Mouse (Mus musculus) myocyte (in vitro differentiated cells): ENCODE measurements around the gene Adarb2. TPM values are rescaled to one million over a fixed set of nuclear protein-coding genes. Genes with fewer than 3 reads are reported as not detected.

Experiments
- H3K27me3 ChIP-seq: one replicate; pipeline ENCODE4 v1.6.1; 2011; ENCODE audit not compliant: control insufficient read depth, insufficient read depth, insufficient read length
- H3K36me3 ChIP-seq: one replicate; pipeline ENCODE4 v1.6.1; 2011; ENCODE audit not compliant: control insufficient read depth, insufficient read depth
- H3K4me2 ChIP-seq: one replicate; pipeline ENCODE4 v1.6.1; 2011; ENCODE audit warnings: low read depth, control low read depth
- H3K4me3 ChIP-seq: one replicate; pipeline ENCODE4 v1.5.1; 2011; ENCODE audit warnings: mild to moderate bottlenecking, control low read depth, moderate library complexity
- H3K79me2 ChIP-seq: one replicate; pipeline ENCODE4 v1.6.1; 2011; ENCODE audit not compliant: control insufficient read depth, insufficient read depth
- H3ac ChIP-seq: one replicate; pipeline ENCODE4 v1.6.1; 2011; ENCODE audit not compliant: control insufficient read depth, insufficient read length
- CEBPB ChIP-seq: IDR thresholded peaks from 2 replicates; pipeline ENCODE4 v1.6.1; 2011; ENCODE audit warnings: mild to moderate bottlenecking, moderate library complexity; ENCODE audit not compliant: poor library complexity, insufficient read depth, severe bottlenecking
- E2F4 ChIP-seq: IDR thresholded peaks from one replicate; pipeline ENCODE4 v1.6.1; 2011; ENCODE audit warnings: mild to moderate bottlenecking, control low read depth, moderate library complexity; ENCODE audit not compliant: insufficient read depth
- MAX ChIP-seq: IDR thresholded peaks from one replicate; pipeline ENCODE4 v1.6.1; 2011; ENCODE audit warnings: low read depth, mild to moderate bottlenecking, control low read depth
- MYOD1 ChIP-seq, 3 experiments: IDR thresholded peaks; one replicate each; pipeline ENCODE4 v1.6.1; 2011; ENCODE audit warnings: control low read depth in 2 of 3, low read depth in 2 of 3, mild to moderate bottlenecking in 2 of 3, moderate library complexity in 1 of 3; ENCODE audit not compliant: insufficient read length in 2 of 3, control insufficient read depth in 1 of 3
- MYOG ChIP-seq, 3 experiments: IDR thresholded peaks; one replicate each; pipeline ENCODE4 v1.6.1; 2011; ENCODE audit warnings: control low read depth in 2 of 3, low read depth in 2 of 3, mild to moderate bottlenecking in 2 of 3; ENCODE audit not compliant: insufficient read length in 2 of 3, control insufficient read depth in 1 of 3, insufficient read depth in 1 of 3
- POLR2A ChIP-seq: IDR thresholded peaks from one replicate; pipeline ENCODE4 v1.6.1; 2011; ENCODE audit warnings: low read depth, mild to moderate bottlenecking, control low read depth, moderate library complexity; ENCODE audit not compliant: insufficient read length
- POLR2AphosphoS2 ChIP-seq: IDR thresholded peaks from one replicate; pipeline ENCODE4 v1.6.1; 2011; ENCODE audit warnings: low read depth, control low read depth; ENCODE audit not compliant: insufficient read length
- REST ChIP-seq: IDR thresholded peaks from one replicate; pipeline ENCODE4 v1.6.1; 2011; ENCODE audit warnings: mild to moderate bottlenecking, control low read depth, moderate library complexity; ENCODE audit not compliant: insufficient read depth, insufficient read length
- SRF ChIP-seq: IDR thresholded peaks from one replicate; pipeline ENCODE4 v1.6.1; 2011; ENCODE audit warnings: low read depth; ENCODE audit not compliant: control insufficient read depth, insufficient read length
- TCF12 ChIP-seq: IDR thresholded peaks from one replicate; pipeline ENCODE4 v1.6.1; 2011; ENCODE audit warnings: mild to moderate bottlenecking, control low read depth; ENCODE audit not compliant: poor library complexity, insufficient read depth, severe bottlenecking
- TCF3 ChIP-seq: IDR thresholded peaks from one replicate; pipeline ENCODE4 v1.6.1; 2011; ENCODE audit warnings: low read depth, control low read depth; ENCODE audit not compliant: insufficient read length
- USF1 ChIP-seq: IDR thresholded peaks from one replicate; pipeline ENCODE4 v1.6.1; 2011; ENCODE audit warnings: low read depth, mild to moderate bottlenecking, control low read depth, moderate library complexity
- polyA plus RNA-seq: library from polyadenylated mRNA; unstranded; fragments of >200 nt; fragmentation: generic; extraction: Trizol; gene quantifications from one replicate; pipeline ENCODE4 v1.2.1, GENCODE M21; 2012; ENCODE audit warnings: missing spikeins

Gene Adarb2
- polyA plus RNA-seq, 1 experiment, result not detected

DNA sequence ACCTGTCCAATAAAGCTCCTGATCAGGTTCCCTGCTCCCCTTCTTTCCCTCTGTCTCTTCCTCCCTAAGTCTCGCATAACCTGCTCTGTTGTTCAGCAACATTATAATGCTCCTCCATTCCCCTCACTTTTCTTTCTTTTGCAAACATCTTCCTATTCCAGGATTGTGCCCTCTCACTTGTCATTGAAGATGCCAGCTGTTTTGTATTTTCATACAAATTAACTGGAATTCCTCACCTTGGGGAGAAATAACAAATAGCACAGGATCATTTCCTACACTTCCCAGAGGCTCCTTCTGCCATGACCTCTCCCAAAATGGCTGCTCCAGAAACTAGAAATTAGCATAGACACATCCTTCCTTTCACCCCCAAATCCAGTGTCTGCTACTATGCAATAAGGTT, 276.1 kb downstream of the Adarb2 start:
- H3K4me2 ChIP-seq, result no peak overlapping the region
- H3K4me3 ChIP-seq, result no peak overlapping the region
- no peaks in the 10 kb centered on the region for H3K36me3 ChIP-seq
- TF ChIP-seq MYOG (IDR thresholded peaks at IDR 0.05; ENCODE audit: control insufficient read depth in 1 of 3, insufficient read depth in 1 of 3, insufficient read length in 2 of 3, low read depth in 2 of 3), result no peak
- TF ChIP-seq TCF3, result no peak
- no peak for TF ChIP-seq POLR2AphosphoS2
- TF ChIP-seq REST, result no peak
- TF ChIP-seq E2F4, result no peak
- TF ChIP-seq CEBPB, result no peak
- no peak for TF ChIP-seq TCF12
- TF ChIP-seq MAX, result no peak
- no peak for TF ChIP-seq POLR2A
- TF ChIP-seq SRF, result no peak
- TF ChIP-seq MYOD1 (IDR thresholded peaks at IDR 0.05; ENCODE audit: control insufficient read depth in 1 of 3, insufficient read length in 2 of 3, low read depth in 2 of 3), result no peak
- no peak for TF ChIP-seq USF1
- no peaks in the 10 kb centered on the region for H3K79me2 ChIP-seq
- H3K27me3 ChIP-seq, result no peaks in the 10 kb centered on the region
- H3ac ChIP-seq, result no peak overlapping the region

DNA sequence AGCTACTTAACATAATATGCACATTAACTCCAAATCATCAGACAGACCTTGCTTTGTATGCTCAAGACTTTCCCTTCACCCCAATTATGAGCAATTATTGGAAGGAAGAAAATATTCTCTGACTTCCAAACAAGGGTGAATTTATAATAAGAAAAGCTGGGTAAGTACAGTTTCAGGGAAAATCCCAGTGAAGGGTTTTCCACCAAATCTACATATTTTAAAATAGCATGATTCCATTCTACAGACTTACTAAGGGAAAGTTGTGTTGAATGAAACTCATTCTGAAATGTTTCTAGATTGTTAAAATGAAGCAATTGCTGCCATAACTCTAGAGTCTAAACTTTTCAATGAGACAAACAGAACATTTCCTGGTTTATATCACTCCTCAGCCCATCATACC, 277.3 kb downstream of the Adarb2 start:
- Histone ChIP-seq H3ac (no peak overlapping the region), H3K36me3 (no peaks in the 10 kb centered on the region), H3K4me3 (no peak overlapping the region), H3K79me2 (no peaks in the 10 kb centered on the region), H3K4me2 (no peak overlapping the region), H3K27me3 (no peaks in the 10 kb centered on the region)
- no peak for TF ChIP-seq TCF3

DNA sequence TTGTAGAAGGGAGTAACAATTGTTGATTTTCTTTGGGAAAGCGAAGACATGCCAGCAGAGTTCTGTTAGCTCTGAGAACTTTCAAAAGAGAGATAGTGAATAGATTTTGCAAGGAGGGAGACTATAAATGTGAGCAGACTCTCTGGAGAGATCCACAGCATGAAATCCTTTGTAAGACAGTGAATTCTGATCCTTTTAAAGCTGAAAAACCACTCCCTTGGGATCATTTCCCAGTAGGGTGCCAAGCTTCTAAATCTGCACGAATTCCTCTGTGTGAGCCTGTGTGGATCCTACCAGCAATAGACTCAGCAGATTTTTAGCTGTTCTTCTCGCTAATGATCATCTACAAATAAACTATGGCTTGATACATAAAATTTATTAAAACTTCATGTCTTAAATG, 278.7 kb downstream of the Adarb2 start:
- H3ac ChIP-seq, result no peak overlapping the region
- no peak for TF ChIP-seq MYOG (IDR thresholded peaks at IDR 0.05; ENCODE audit: control insufficient read depth in 1 of 3, insufficient read depth in 1 of 3, insufficient read length in 2 of 3, low read depth in 2 of 3)
- TF ChIP-seq CEBPB, result no peak
- no peak for TF ChIP-seq SRF
- TF ChIP-seq REST, result no peak
- TF ChIP-seq POLR2A, result no peak
- TF ChIP-seq MYOD1 (IDR thresholded peaks at IDR 0.05; ENCODE audit: control insufficient read depth in 1 of 3, insufficient read length in 2 of 3, low read depth in 2 of 3), result no peak
- TF ChIP-seq POLR2AphosphoS2, result no peak
- TF ChIP-seq USF1, result no peak
- no peak for TF ChIP-seq TCF3
- no peak for TF ChIP-seq MAX
- TF ChIP-seq TCF12, result no peak
- TF ChIP-seq E2F4, result no peak
- no peaks in the 10 kb centered on the region for H3K36me3 ChIP-seq
- H3K4me2 ChIP-seq, result no peak overlapping the region
- no peaks in the 10 kb centered on the region for H3K27me3 ChIP-seq
- no peaks in the 10 kb centered on the region for H3K79me2 ChIP-seq
- no peak overlapping the region for H3K4me3 ChIP-seq

DNA sequence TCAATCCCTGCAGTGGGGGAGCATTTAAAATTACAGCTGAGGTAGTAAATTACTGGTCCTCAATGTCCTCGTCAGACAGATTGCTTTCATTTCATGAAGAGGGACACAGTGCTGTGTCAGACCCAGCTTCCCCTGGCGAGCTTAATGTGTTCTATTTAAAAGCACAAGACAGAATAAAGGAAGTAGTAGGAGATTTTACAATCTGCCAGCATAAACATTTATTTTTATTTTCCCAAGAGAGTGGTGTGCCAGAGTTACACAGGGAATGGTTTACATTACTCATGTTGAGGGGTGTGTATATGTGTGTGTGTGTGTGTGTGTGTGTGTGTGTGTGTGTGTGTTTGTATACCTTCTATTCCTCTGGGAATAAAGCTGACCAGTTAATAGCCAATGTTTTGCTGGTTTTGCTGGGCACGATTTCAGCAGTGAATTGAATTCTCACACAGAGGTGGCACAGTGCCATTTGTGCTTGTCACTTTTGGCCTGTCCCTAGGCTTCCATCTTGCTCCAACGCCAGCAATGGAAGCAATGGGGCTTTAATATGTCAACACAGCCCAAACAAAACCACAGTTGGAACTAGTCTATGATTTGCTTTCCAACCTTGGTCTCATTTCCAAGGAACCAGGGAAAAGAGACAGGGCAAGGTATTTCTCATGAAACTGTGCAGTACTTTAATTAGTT, 282.1 kb downstream of the Adarb2 start:
- H3K79me2 ChIP-seq, result no peaks in the 10 kb centered on the region
- no peaks in the 10 kb centered on the region for H3K36me3 ChIP-seq
- H3K4me3 ChIP-seq, result no peak overlapping the region
- no peak overlapping the region for H3ac ChIP-seq
- no peak overlapping the region for H3K4me2 ChIP-seq
- no peaks in the 10 kb centered on the region for H3K27me3 ChIP-seq
- no peak for TF ChIP-seq POLR2AphosphoS2
- no peak for TF ChIP-seq TCF12
- no peak for TF ChIP-seq POLR2A
- no peak for TF ChIP-seq CEBPB
- no peak for TF ChIP-seq MAX
- TF ChIP-seq SRF, result no peak
- no peak for TF ChIP-seq MYOG (IDR thresholded peaks at IDR 0.05; ENCODE audit: control insufficient read depth in 1 of 3, insufficient read depth in 1 of 3, insufficient read length in 2 of 3, low read depth in 2 of 3)
- no peak for TF ChIP-seq TCF3
- TF ChIP-seq USF1, result no peak
- TF ChIP-seq REST, result no peak
- no peak for TF ChIP-seq MYOD1 (IDR thresholded peaks at IDR 0.05; ENCODE audit: control insufficient read depth in 1 of 3, insufficient read length in 2 of 3, low read depth in 2 of 3)
- TF ChIP-seq E2F4, result no peak

DNA sequence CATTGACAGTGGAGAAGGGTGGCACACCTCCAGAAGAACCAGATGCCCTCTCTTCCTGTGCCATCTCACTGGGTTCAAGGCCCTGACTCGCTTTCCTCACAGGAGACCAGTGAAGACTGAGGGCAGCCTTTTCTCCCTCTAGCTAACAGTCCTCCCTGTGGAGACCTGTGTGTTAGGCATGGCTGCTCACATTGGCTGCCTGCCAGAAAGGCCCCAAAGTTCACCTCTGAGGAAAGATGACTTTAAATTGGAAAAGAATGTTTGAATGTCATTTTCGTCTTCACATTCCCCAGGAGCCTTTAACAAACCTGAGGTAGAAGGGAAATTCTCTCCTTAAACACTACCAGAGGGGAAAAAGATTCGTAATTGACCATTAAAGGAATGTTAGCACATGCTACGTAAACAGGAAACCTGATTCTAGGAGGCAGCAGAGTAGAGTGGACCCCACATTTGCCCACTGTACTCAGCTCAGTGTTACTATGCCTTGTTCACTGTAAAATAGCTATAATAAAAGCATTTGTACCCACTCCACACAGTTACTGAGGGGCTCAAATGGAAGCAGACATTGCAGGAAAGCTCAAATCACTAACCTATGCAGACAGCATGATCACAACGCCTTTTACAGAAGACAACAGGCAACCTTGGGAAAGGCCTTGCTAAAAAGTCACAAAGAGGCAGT, 285.2 kb downstream of the Adarb2 start:
- TF ChIP-seq MYOD1 (IDR thresholded peaks at IDR 0.05; ENCODE audit: control insufficient read depth in 1 of 3, insufficient read length in 2 of 3, low read depth in 2 of 3), result no peak
- TF ChIP-seq POLR2A, result no peak
- TF ChIP-seq TCF12, result no peak
- Histone ChIP-seq H3K27me3 (no peaks in the 10 kb centered on the region), H3K4me3 (no peak overlapping the region), H3K4me2 (no peak overlapping the region), H3K36me3 (no peaks in the 10 kb centered on the region), H3ac (no peak overlapping the region), H3K79me2 (no peaks in the 10 kb centered on the region)
